Mouse (Mus musculus): ENCODE results near the gene Olfr1151.

The Olfr1151 gene

DNA sequence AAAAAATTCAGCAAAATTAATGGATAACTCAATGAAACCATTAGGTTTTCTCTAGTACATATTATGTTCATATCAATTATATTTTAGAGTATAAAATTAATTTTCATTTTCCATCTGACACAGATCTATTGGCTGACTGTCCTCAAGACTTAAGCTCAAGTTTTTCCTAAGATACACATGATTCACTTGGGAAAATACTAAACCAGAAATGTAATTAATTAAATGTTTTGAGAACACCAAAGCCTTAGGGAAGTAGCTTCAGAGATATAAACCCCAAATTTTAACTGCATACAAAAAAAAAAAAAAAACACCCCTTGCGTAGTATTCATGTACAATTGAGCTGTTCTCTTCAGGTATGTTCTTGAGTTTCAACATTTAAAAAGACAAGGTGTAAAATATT, at the start of gene Olfr1151:
TSS of gene Olfr1151 (plus strand) at position 301 of the 400 bp plus-strand sequence.
- no peak for DNase-seq

DNA sequence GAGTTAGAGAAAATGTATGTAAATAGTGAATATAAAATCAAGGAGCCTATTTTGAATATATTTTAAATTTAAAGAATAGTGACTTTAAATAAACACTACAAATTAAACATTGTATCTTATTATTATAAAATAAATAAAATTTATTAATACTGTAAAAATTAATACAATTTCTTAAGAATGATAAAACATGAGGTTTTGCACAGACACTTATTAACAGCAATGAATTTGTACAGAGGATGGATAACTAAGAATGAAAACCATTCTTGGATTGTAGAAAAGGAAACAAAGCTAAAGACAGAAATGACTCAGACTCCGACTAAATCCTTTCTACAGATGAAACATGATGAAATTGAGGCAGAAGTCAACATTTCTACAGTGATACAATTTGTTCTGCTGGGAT, 46.1 kb upstream of the Olfr1151 start, which contains the start of gene Olfr1145:
TSS of gene Olfr1145 (plus strand) at position 301 of the 400 bp plus-strand sequence.
- DNase-seq, result no peak

DNA sequence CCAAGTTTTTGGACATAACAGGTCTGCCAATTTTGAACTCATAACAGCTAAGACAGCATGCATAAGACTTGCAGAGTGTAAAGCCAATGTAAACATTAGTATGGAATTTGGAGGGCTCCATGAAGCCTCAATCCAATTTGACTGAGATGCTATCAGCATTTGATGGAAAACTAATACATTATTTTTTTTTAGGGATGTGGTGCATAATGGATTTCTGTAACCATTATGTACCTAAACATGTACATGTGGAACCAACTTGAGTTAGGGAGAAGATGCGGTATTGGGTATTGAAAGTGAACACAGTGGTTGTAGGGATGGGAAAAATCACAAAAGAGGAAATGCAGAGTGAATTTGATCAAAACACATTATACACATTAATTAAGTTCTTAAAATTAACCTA, 25.4 kb upstream of the Olfr1151 start, which contains the start of gene Olfr1148:
TSS of gene Olfr1148 (plus strand) at position 301 of the 400 bp plus-strand sequence.
- no peak for DNase-seq

DNA sequence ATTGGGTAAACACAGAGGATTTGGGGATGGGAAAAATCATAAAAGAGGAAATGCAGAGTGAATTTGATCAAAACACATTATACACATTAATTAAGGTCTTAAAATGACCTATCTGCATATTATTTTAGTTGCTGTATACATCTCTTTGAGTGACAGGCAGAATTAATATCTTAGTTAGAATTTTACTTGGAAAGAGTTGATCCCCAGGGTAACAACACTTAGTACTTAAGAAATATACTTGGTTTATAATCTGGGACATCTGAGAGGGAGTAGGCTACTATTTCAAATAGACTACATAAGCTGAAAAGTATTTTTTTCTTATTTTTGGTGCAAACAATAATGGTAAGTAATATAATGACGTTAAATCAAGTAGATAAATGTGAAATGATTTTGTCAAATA, 12.0 kb upstream of the Olfr1151 start, which contains the start of gene Olfr1150-ps1:
TSS of gene Olfr1150-ps1 (plus strand) at position 301 of the 400 bp plus-strand sequence.
- no peak for DNase-seq

DNA sequence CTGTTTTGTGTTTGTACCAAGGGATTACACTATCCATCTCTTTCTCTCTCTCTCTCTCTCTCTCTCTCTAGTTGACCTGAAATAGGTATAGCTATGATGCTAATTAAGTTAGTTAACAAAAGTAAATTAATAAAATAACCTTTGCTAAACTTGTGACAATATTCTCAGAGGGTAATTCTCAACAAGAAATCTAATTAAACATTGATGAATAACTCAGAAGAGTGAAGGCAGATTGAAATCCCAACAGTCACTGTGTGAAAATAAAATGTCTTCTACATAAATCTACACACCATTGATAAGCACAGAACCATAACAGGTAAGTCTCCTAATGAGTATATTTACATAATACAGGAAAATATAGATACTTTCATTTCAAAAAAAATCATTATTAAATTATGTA, 10.5 kb downstream of the Olfr1151 start, which contains the start of gene Olfr1152:
TSS of gene Olfr1152 (plus strand) at position 301 of the 400 bp plus-strand sequence.
- no peak for DNase-seq

DNA sequence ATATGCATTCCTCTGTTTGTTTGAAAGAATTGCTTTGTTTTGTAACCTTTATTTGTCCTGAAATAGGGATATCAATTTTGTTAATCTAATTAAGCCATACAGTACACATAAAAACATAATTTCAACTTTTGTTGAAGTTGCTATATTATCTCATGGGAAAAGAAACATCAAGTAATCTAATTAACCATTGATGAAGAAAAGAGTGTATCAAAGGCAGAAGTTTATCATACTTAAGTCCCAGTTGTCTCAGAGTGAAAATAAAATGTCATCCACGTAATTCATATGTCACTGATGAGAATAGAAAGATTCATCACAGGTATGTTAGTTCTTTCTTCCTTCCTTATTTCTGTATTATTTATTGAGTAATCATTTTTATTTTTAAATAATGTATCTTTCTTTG, 39.0 kb downstream of the Olfr1151 start, which contains the start of gene Olfr1153:
TSS of gene Olfr1153 (plus strand) at position 301 of the 400 bp plus-strand sequence.
- DNase-seq, result no peak

DNA sequence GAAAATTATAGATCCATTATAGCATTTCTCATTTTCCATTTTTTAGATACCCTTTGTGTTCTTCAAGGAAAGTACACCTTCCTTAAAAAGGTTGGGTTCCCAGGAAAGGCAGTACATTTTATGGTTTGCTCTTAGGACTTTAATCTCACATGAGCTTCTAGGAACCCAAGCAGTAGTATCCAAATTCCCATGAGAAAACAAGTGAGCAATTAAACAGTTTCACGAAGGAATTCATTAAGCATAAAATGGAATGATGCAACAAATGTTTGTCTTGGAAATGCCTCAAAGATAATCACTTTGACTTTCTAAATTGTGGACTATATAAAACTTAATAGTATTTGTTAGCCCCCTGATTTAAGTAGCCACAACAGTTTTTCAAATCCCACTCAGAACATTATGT, 49.4 kb downstream of the Olfr1151 start, which contains the start of gene Olfr1154:
TSS of gene Olfr1154 (minus strand) at position 101 of the 400 bp plus-strand sequence.
- no peak for DNase-seq
